Mouse (Mus musculus): ENCODE data around the gene Mrps27. TPM values are rescaled to one million over a fixed set of nuclear protein-coding genes. Genes with fewer than 3 reads are reported as not detected.

The Mrps27 gene
- polyA plus RNA-seq, 1 experiment from 2014 or later, result 49.3 TPM

DNA sequence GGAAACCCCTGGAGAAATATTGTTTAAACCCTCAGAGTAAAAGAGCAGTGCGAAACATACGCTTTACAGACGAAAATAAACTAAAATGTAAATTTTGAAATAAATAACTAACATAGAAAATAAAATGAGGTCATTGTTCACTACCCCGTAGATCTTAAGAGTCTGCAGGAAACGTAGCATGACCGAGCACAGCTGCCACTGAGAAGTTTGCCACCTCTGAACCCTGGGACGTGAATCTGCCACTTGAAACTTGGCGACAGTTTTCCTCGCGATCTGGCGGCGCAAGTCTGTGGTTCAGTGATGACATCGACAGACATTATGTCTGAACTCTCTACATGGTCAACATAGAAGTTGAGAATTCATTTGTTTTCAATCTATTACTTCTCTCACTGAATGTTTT is 79.0 kb downstream of the Mrps27 start:
- ATAC-seq (ENCODE audit: low FRiP score, low read depth), result no peak
- WGBS, result 91% methylated on average over 13 of the region's 13 CpGs
- H3K9ac ChIP-seq (replicated peaks), result no peak overlapping the region
- H3K4me3 ChIP-seq, result no peak overlapping the region
- no peak overlapping the region for H3K4me2 ChIP-seq (replicated peaks)
- H3K27ac ChIP-seq (replicated peaks), result no peak overlapping the region
- H3K36me3 ChIP-seq, result peaks cover 72% of the 10 kb centered on the region
- peaks cover 6% of the 10 kb centered on the region; the same call in 1 of the 2 replicates for H3K4me1 ChIP-seq
- H3K27me3 ChIP-seq, result no peaks in the 10 kb centered on the region
- H3K9me3 ChIP-seq, result no peaks in the 10 kb centered on the region

DNA sequence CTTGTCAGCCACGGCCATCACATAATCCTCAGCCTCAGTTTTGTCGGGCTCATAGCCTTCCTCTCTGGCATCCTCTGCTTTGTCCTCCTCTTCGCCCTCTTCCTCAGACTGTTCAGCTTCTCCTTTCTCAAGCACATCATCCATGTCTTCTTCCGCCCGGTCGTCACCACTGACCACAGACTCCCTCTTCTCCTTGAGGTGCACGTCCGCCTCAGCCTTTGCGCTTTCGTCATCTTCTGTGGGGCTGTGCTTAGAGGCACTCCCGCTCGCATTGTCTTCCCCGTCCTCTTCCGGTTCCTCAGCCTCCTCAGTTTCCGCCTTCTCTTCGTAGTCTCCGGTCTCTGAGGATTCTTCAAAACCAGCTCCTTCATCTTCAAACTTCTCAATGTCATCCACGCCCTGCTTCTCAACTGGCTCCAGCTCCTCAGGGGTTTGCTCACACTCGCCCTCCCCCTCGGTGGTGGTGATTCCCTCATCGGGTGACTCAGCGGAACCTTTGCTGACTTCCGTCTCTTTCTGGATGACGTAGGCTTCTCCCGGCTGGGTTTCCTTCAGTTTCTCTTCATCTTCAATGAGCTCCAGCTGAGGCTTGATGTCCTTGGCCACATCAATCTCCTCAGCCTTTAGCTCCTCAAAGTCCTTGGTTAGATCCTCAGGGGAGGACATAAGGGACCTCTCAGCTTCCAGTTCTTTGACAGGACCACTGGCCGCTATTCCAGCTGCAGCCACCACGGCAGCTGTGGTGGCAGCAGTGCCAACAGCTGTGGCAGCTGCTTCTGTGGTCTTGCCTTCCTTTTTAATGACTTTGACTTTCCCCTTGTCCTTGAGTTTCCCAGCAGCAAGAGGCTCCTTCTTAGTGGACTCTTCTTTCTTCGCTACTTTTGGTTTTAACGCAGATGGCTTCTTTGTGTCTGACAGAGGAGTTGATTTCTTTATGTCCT is 88.8 kb downstream of the Mrps27 start:
- Histone ChIP-seq H3K4me1 (no peaks in the 10 kb centered on the region), H3K36me3 (peaks cover 100% of the 10 kb centered on the region), H3K4me2 (replicated peaks) (no peak overlapping the region), H3K27me3 (no peaks in the 10 kb centered on the region), H3K9me3 (no peaks in the 10 kb centered on the region), H3K4me3 (no peak overlapping the region), H3K27ac (replicated peaks) (no peak overlapping the region), H3K9ac (replicated peaks) (no peak overlapping the region)
- ATAC-seq (ENCODE audit: low FRiP score, low read depth), result no peak
- WGBS, result 96% methylated on average over 29 of the region's 29 CpGs

- H3K4me1 ChIP-seq, result no peaks in the 10 kb centered on the region
- H3K9me3 ChIP-seq, result no peaks in the 10 kb centered on the region
- H3K27me3 ChIP-seq, result no peaks in the 10 kb centered on the region
- H3K4me2 ChIP-seq (replicated peaks), result no peak overlapping the region
- 94% methylated on average over 9 of the region's 9 CpGs for WGBS
- no peak overlapping the region for H3K27ac ChIP-seq (replicated peaks)
- H3K36me3 ChIP-seq, result peaks cover 100% of the 10 kb centered on the region
- no peak overlapping the region for H3K4me3 ChIP-seq
- ATAC-seq (ENCODE audit: low FRiP score, low read depth), result no peak
- no peak overlapping the region for H3K9ac ChIP-seq (replicated peaks)
Observed at GRCm38 (mm10) chr13:99434494-99434893, 89.9 kb downstream of the Mrps27 start.

DNA sequence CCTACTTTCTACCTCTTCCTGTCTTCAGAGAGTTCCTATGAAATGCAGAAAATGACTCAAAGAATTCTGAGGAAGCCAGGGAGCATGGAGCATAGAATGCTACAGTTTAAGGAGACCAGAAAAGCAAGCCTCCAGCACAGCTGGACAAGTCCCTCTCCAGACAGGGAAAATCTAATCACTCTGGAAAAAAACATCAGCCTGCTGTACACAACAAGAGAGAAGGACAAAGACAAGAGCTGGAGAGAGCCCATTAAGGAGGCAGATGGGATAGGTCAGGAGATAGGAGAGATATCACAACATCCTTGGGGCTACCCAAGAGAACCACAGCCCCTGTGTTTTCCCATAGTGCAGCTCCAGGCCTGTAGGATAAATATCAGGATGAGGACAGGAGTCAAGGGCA is 92.5 kb downstream of the Mrps27 start:
- ATAC-seq (ENCODE audit: low FRiP score, low read depth), result no peak
- Histone ChIP-seq H3K27ac (replicated peaks) (no peak overlapping the region), H3K4me1 (peaks cover 16% of the 10 kb centered on the region), H3K36me3 (peaks cover 100% of the 10 kb centered on the region), H3K4me3 (no peak overlapping the region), H3K27me3 (no peaks in the 10 kb centered on the region), H3K4me2 (replicated peaks) (no peak overlapping the region), H3K9ac (replicated peaks) (no peak overlapping the region), H3K9me3 (no peaks in the 10 kb centered on the region)

GRCm38 (mm10) chr13:99439357-99439756 is 94.8 kb downstream of the Mrps27 start:
- Histone ChIP-seq H3K27ac (replicated peaks) (no peak overlapping the region), H3K36me3 (peaks cover 77% of the 10 kb centered on the region), H3K4me3 (no peak overlapping the region), H3K9me3 (no peaks in the 10 kb centered on the region), H3K9ac (replicated peaks) (no peak overlapping the region), H3K27me3 (no peaks in the 10 kb centered on the region), H3K4me1 (peaks cover 39% of the 10 kb centered on the region), H3K4me2 (replicated peaks) (no peak overlapping the region)
- WGBS, result 91% methylated on average over 5 of the region's 5 CpGs
- no peak for ATAC-seq (ENCODE audit: low FRiP score, low read depth)

DNA sequence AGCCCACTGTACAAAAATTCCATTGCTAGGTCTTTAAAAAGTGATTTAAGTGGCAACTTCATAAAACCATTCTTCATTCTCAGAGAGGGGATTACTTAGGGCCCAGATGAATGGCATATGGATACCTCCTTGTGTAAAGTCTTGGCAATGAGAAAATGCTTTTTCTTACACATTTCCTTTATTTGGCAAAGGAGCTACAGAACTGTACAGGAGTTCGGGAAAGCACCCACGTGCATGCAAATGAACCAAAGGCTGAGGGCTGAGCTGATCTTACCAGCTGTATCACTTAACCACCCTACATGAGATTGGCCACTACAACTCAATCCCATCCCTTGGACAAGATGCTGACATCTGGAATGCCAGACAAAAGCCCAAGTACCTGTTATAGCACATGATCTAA is 95.6 kb downstream of the Mrps27 start:
- Histone ChIP-seq H3K27me3 (no peaks in the 10 kb centered on the region), H3K4me1 (peaks cover 47% of the 10 kb centered on the region), H3K9me3 (no peaks in the 10 kb centered on the region), H3K9ac (replicated peaks) (no peak overlapping the region), H3K4me3 (no peak overlapping the region), H3K36me3 (peaks cover 69% of the 10 kb centered on the region), H3K4me2 (replicated peaks) (no peak overlapping the region), H3K27ac (replicated peaks) (no peak overlapping the region)
- ATAC-seq (ENCODE audit: low FRiP score, low read depth), result no peak
- WGBS, result 93% methylated on average over 2 of the region's 2 CpGs

GRCm38 (mm10) chr13:99441700-99442433 is 97.3 kb downstream of the Mrps27 start:
- H3K4me2 ChIP-seq (replicated peaks), result peak overlapping the region; percentile 62
- H3K36me3 ChIP-seq, result peaks cover 52% of the 10 kb centered on the region
- peak overlapping the region; percentile 43 for H3K9ac ChIP-seq (replicated peaks)
- peak overlapping the region; percentile 38 for H3K4me3 ChIP-seq
- H3K9me3 ChIP-seq, result no peaks in the 10 kb centered on the region
- H3K4me1 ChIP-seq, result peaks cover 60% of the 10 kb centered on the region
- H3K27ac ChIP-seq (replicated peaks), result peak overlapping the region; percentile 93
- no peaks in the 10 kb centered on the region for H3K27me3 ChIP-seq
- 42% methylated on average over 18 of the region's 18 CpGs for WGBS
- ATAC-seq (ENCODE audit: low FRiP score, low read depth), result no peak

- peak overlapping the region; percentile 93 for H3K27ac ChIP-seq (replicated peaks)
- H3K27me3 ChIP-seq, result no peaks in the 10 kb centered on the region
- 0 out of 2 replicates have a peak, but pooled peaks have one; percentile 8 for ATAC-seq (ENCODE audit: low FRiP score, low read depth)
- no peaks in the 10 kb centered on the region for H3K9me3 ChIP-seq
- 13% methylated on average over 12 of the region's 12 CpGs for WGBS
- H3K4me3 ChIP-seq, result peak overlapping the region; percentile 38
- H3K36me3 ChIP-seq, result peaks cover 44% of the 10 kb centered on the region
- H3K9ac ChIP-seq (replicated peaks), result peak overlapping the region; percentile 43
- peak overlapping the region; percentile 62 for H3K4me2 ChIP-seq (replicated peaks)
- peaks cover 67% of the 10 kb centered on the region for H3K4me1 ChIP-seq
Observed at GRCm38 (mm10) chr13:99442434-99443249, 98.1 kb downstream of the Mrps27 start.

DNA sequence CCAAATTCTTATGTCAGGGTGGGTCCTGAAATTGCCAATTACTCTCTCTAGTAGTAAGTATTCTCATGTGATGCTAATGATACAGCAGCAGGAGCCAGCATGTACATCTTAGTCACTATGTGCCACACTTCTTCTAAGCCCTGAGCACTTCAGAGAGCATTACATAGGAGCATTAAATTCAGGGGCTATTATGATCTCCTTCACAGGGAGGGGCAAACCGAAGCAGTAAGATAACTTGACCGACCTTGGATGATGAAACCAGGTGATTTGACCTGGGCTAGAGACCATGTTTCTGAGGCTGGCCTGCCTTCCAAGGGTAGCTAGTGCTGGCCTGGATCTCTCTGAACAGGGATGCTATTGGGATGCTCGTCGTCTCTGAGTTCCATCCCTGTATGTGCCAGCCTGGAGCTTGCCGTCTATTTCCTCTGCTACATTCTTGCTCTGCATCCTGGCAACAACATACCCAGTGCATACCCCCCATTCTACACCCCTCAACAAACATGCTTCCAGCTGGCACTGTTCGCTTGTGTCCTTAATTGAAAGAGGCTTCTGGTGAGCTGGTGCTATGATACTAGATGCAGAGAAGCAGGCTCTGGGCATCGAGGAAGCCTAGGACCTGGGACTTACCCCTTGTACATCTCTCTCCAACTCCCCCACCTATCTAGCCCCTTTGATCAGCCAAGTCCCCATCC is 99.0 kb downstream of the Mrps27 start:
- Histone ChIP-seq H3K9me3 (no peaks in the 10 kb centered on the region), H3K4me1 (peaks cover 76% of the 10 kb centered on the region), H3K36me3 (peaks cover 34% of the 10 kb centered on the region), H3K27ac (replicated peaks) (peak overlapping the region; percentile 93), H3K4me3 (peak overlapping the region; percentile 38), H3K9ac (replicated peaks) (peak overlapping the region; percentile 43), H3K27me3 (no peaks in the 10 kb centered on the region), H3K4me2 (replicated peaks) (peak overlapping the region; percentile 62)
- WGBS, result 21% methylated on average over 7 of the region's 7 CpGs
- peak; percentile 32 for ATAC-seq (ENCODE audit: low FRiP score, low read depth)

- Histone ChIP-seq H3K9me3 (no peaks in the 10 kb centered on the region), H3K4me1 (peaks cover 84% of the 10 kb centered on the region)
Observed at GRCm38 (mm10) chr13:99444431-99444871, 99.9 kb downstream of the Mrps27 start.

GRCm38 (mm10) chr13:99444880-99445279 is 100.3 kb downstream of the Mrps27 start:
- peak overlapping the region; percentile 93 for H3K27ac ChIP-seq (replicated peaks)
- ATAC-seq (ENCODE audit: low FRiP score, low read depth), result peak; percentile 52; the same call in 1 of the 2 replicates
- under 1% methylated on average over 6 of the region's 6 CpGs for WGBS
- H3K36me3 ChIP-seq, result peaks cover 22% of the 10 kb centered on the region
- no peaks in the 10 kb centered on the region for H3K27me3 ChIP-seq
- H3K4me2 ChIP-seq (replicated peaks), result peak overlapping the region; percentile 62
- peaks cover 89% of the 10 kb centered on the region for H3K4me1 ChIP-seq
- peak overlapping the region; percentile 38; the same call in 1 of the 2 replicates for H3K4me3 ChIP-seq
- H3K9ac ChIP-seq (replicated peaks), result peak overlapping the region; percentile 37; the same call in 1 of the 2 replicates
- no peaks in the 10 kb centered on the region for H3K9me3 ChIP-seq

More at GRCm38 (mm10) chr13:99444431-99444871, 99.9 kb downstream of the Mrps27 start:
- H3K27me3 ChIP-seq, result no peaks in the 10 kb centered on the region
- peak overlapping the region; percentile 62 for H3K4me2 ChIP-seq (replicated peaks)
- ATAC-seq (ENCODE audit: low FRiP score, low read depth), result peak; percentile 91
- WGBS, result 7% methylated on average over 10 of the region's 10 CpGs
- peaks cover 26% of the 10 kb centered on the region for H3K36me3 ChIP-seq
- peak overlapping the region; percentile 93 for H3K27ac ChIP-seq (replicated peaks)
- H3K9ac ChIP-seq (replicated peaks), result peak overlapping the region; percentile 43
- peak overlapping the region; percentile 38 for H3K4me3 ChIP-seq

Data from midbrain, embryonic 12.5 days (tissue).